Mouse (Mus musculus) heart, postnatal 0 days (tissue): Measurements from ENCODE around the gene Bbof1.

Source experiments
- CTCF ChIP-seq: IDR thresholded peaks from 2 replicates; pipeline ENCODE4 v1.5.1; 2016; ENCODE audit warnings: antibody characterized with exemption, control low read depth, low read depth
- EP300 ChIP-seq: IDR thresholded peaks from 2 replicates; pipeline ENCODE4 v1.6.1; 2016; ENCODE audit warnings: antibody characterized with exemption, low read depth

- no peak for TF ChIP-seq CTCF
- no peak for TF ChIP-seq EP300
Measured at GRCm38 (mm10) chr12:84404541-84404940, 4.3 kb upstream of the Bbof1 start.
